Comparison of ENCODE assay signal across 17 mouse cellular contexts in the genomic region with DNA sequence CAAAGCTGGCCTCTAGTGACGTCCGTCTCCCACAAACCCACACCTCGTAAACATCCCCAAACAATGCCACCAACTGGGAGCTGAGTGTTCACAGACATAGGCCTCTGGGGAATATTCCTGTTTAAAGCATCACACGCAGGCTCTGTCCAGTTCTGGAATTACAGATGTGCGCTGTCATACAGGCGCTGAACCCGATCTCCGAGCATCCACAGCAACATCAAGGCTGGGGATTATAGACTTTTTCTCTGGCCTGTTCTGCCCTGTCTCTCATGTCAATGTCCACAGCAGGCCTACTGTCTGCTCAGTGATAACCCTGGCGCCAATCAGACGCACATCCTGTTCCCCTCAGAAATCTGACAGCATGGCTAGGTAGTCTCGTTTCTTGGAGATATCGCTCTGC. TPM values are rescaled to one million over a fixed set of nuclear protein-coding genes. Genes with fewer than 3 reads are reported as not detected.
A peak's percentile ranks its signal among the peaks of the same experiment; 100 is the strongest.
DNase-seq lines count a peak whose midpoint lies in the region; ATAC-seq and TF ChIP-seq lines count a peak whose summit lies in the region.
"Had no signal": no experiment of that assay in that cellular context is flagged by ENCODE, and none has a peak within 500 bp of the region (broad histone marks: within the 10 kb centered on the region; RNA-seq: fewer than 3 reads in every experiment).

No protein-coding gene starts in this region.

- DNase-seq in forelimb bud, embryonic 11.5 days (ENCODE audit: low read depth, low spot score), result peak; percentile 49
- peak; percentile 6 for DNase-seq in stomach, postnatal 0 days (ENCODE audit: low spot score)
- no peak for DNase-seq in lung, postnatal 4 days
- DNase-seq: adrenal gland, adult 8-10 months; adrenal gland, postnatal 36 days; cerebellum, adult 2 months; cerebellum, postnatal 10 days; gastrocnemius, postnatal 14 days had no signal

- no peak overlapping the region for H3K4me2 ChIP-seq in intestine, embryonic 15.5 days (replicated peaks)
- no peak overlapping the region for H3K4me2 ChIP-seq in intestine, postnatal 0 days (replicated peaks; ENCODE audit: low read depth)
- no peak overlapping the region for H3K4me2 ChIP-seq in intestine, embryonic 16.5 days (ENCODE audit: low read depth, low read length)
- H3K4me2 ChIP-seq in stomach, postnatal 0 days (replicated peaks; ENCODE audit: low read depth), result no peak overlapping the region
- H3K4me2 ChIP-seq: heart, embryonic 11.5 days; heart, embryonic 15.5 days; hindbrain, embryonic 14.5 days had no signal

- H3K9ac ChIP-seq in intestine, embryonic 15.5 days, result no peak overlapping the region
- no peak overlapping the region for H3K9ac ChIP-seq in intestine, postnatal 0 days (ENCODE audit: low read depth, low read length)
- no peak overlapping the region for H3K9ac ChIP-seq in intestine, embryonic 16.5 days (ENCODE audit: low read depth, low read length)
- no peak overlapping the region for H3K9ac ChIP-seq in stomach, postnatal 0 days (ENCODE audit: low read length)
- H3K9ac ChIP-seq: heart, embryonic 15.5 days; hindbrain, embryonic 14.5 days had no signal

- no peak for TF ChIP-seq EP300 in stomach, postnatal 0 days (optimal IDR thresholded peaks at IDR 0.05)

- peak overlapping the region; percentile 7; the same call in 1 of the 2 replicates for H3K27ac ChIP-seq in intestine, embryonic 15.5 days
- H3K27ac ChIP-seq in intestine, postnatal 0 days (ENCODE audit: low read depth, low read length), result no peak overlapping the region; the same call in 1 of the 2 replicates
- H3K27ac ChIP-seq in intestine, embryonic 16.5 days (ENCODE audit: low read length), result peak overlapping the region; percentile 57
- H3K27ac ChIP-seq in stomach, postnatal 0 days (replicated peaks), result no peak overlapping the region
- H3K27ac ChIP-seq: embryonic facial prominence, embryonic 10.5 days; heart, embryonic 15.5 days; hindbrain, embryonic 10.5 days; hindbrain, embryonic 14.5 days had no signal

- no peaks in the 10 kb centered on the region for H3K27me3 ChIP-seq in intestine, embryonic 15.5 days (replicated peaks)
- H3K27me3 ChIP-seq in intestine, postnatal 0 days (replicated peaks; ENCODE audit: control insufficient read depth, insufficient read depth, low read length), result no peaks in the 10 kb centered on the region
- no peaks in the 10 kb centered on the region for H3K27me3 ChIP-seq in intestine, embryonic 16.5 days (replicated peaks; ENCODE audit: control insufficient read depth, insufficient read depth, low read length)
- H3K27me3 ChIP-seq in stomach, postnatal 0 days (ENCODE audit: control insufficient read depth, insufficient read depth, low read length), result no peaks in the 10 kb centered on the region
- H3K27me3 ChIP-seq: heart, embryonic 15.5 days had no signal

- H3K4me1 ChIP-seq in intestine, embryonic 15.5 days (replicated peaks), result peaks cover 19% of the 10 kb centered on the region; the same call in 1 of the 2 replicates
- H3K4me1 ChIP-seq in intestine, postnatal 0 days (replicated peaks; ENCODE audit: control insufficient read depth, insufficient read depth, low read length), result peaks cover 20% of the 10 kb centered on the region; the same call in 1 of the 2 replicates
- H3K4me1 ChIP-seq in intestine, embryonic 16.5 days (ENCODE audit: control insufficient read depth, insufficient read depth, low read length), result peaks cover 23% of the 10 kb centered on the region
- no peaks in the 10 kb centered on the region for H3K4me1 ChIP-seq in stomach, postnatal 0 days (replicated peaks; ENCODE audit: control insufficient read depth, insufficient read depth)

- H3K4me3 ChIP-seq in intestine, embryonic 15.5 days (replicated peaks), result no peak overlapping the region
- H3K4me3 ChIP-seq in intestine, postnatal 0 days (ENCODE audit: low read depth, low read length), result no peak overlapping the region
- no peak overlapping the region for H3K4me3 ChIP-seq in intestine, embryonic 16.5 days (ENCODE audit: low read length)
- no peak overlapping the region for H3K4me3 ChIP-seq in stomach, postnatal 0 days (ENCODE audit: low read depth, low read length)
- H3K4me3 ChIP-seq: embryonic facial prominence, embryonic 10.5 days; heart, embryonic 15.5 days; hindbrain, embryonic 10.5 days had no signal

- 0 out of 2 replicates have a peak, but pooled peaks cover 4% of the 10 kb centered on the region for H3K36me3 ChIP-seq in intestine, embryonic 15.5 days
- peaks cover 14% of the 10 kb centered on the region; the same call in 1 of the 2 replicates for H3K36me3 ChIP-seq in intestine, postnatal 0 days (ENCODE audit: control insufficient read depth, insufficient read depth)
- no peaks in the 10 kb centered on the region for H3K36me3 ChIP-seq in intestine, embryonic 16.5 days (ENCODE audit: control insufficient read depth, insufficient read depth, low read length)
- H3K36me3 ChIP-seq in stomach, postnatal 0 days (ENCODE audit: control insufficient read depth, insufficient read depth, low read length), result no peaks in the 10 kb centered on the region
- H3K36me3 ChIP-seq: heart, embryonic 15.5 days had no signal

- no peak for ATAC-seq in intestine, embryonic 15.5 days
- no peak for ATAC-seq in intestine, postnatal 0 days
- no peak for ATAC-seq in intestine, embryonic 16.5 days
- ATAC-seq in stomach, postnatal 0 days (ENCODE audit: low FRiP score, low TSS enrichment), result no peak
- ATAC-seq: forebrain, embryonic 14.5 days had no signal

- H3K9me3 ChIP-seq in intestine, embryonic 15.5 days, result no peaks in the 10 kb centered on the region
- H3K9me3 ChIP-seq in intestine, postnatal 0 days (ENCODE audit: control insufficient read depth), result no peaks in the 10 kb centered on the region
- H3K9me3 ChIP-seq in intestine, embryonic 16.5 days (ENCODE audit: control insufficient read depth, low read length), result no peaks in the 10 kb centered on the region
- H3K9me3 ChIP-seq in stomach, postnatal 0 days (ENCODE audit: control insufficient read depth, low read length), result no peaks in the 10 kb centered on the region
- H3K9me3 ChIP-seq: embryonic facial prominence, embryonic 10.5 days; heart, embryonic 15.5 days; hindbrain, embryonic 10.5 days had no signal

- TF ChIP-seq CTCF in intestine, postnatal 0 days (IDR thresholded peaks at IDR 0.05; ENCODE audit: low read depth), result no peak
- TF ChIP-seq CTCF in stomach, postnatal 0 days (IDR thresholded peaks at IDR 0.05; ENCODE audit: low read depth), result no peak

- WGBS in intestine, embryonic 15.5 days, result 70% methylated on average over 12 of the region's 12 CpGs
- 73% methylated on average over 12 of the region's 12 CpGs for WGBS in intestine, postnatal 0 days
- WGBS in intestine, embryonic 16.5 days, result 72% methylated on average over 12 of the region's 12 CpGs
- 81% methylated on average over 12 of the region's 12 CpGs for WGBS in stomach, postnatal 0 days

RNA-seq across cellular contexts. Expression of a gene that starts 57.1 kb away (rescaled TPM):
- 72.4 and 74.1 TPM in 2 replicates for polyA plus RNA-seq in intestine, embryonic 15.5 days (2015; fragmentation: Nextera tagmentation; extraction: Ambion mirVana)
- polyA plus RNA-seq in intestine, postnatal 0 days (2015; fragmentation: Nextera tagmentation; extraction: Ambion mirVana), result 30.8 and 31.0 TPM in 2 replicates
- polyA plus RNA-seq in intestine, embryonic 16.5 days (2015; fragmentation: Nextera tagmentation; extraction: Ambion mirVana), result 80.0 and 89.5 TPM in 2 replicates
- polyA plus RNA-seq in stomach, postnatal 0 days (2015; fragmentation: Nextera tagmentation; extraction: Ambion mirVana), result 4.1 and 4.2 TPM in 2 replicates

Comparison
In these comparisons a context has a peak if more than half of its experiments do, and no peak if none do; other contexts are left out.
1. H3K27ac ChIP-seq: peak in intestine, embryonic 15.5 days (single experiment) and intestine, embryonic 16.5 days (single experiment); none in intestine, postnatal 0 days (single experiment) and stomach, postnatal 0 days (single experiment).
2. DNase-seq: peak in forelimb bud, embryonic 11.5 days (single experiment) and stomach, postnatal 0 days (single experiment); none in lung, postnatal 4 days (0 of 2).